10 mouse cellular contexts compared by ENCODE assay signal in genomic region chr10:116713456-116713855, GRCm38 (mm10).
DNase-seq lines count a peak whose midpoint lies in the region; ATAC-seq and TF ChIP-seq lines count a peak whose summit lies in the region.
"Had no signal": no experiment of that assay in that cellular context is flagged by ENCODE, and none has a peak within 500 bp of the region (broad histone marks: within the 10 kb centered on the region; RNA-seq: fewer than 3 reads in every experiment).

No protein-coding gene starts in this region.

- H3K27ac ChIP-seq in hindbrain, postnatal 0 days: no peak overlapping the region
- H3K27ac ChIP-seq in forebrain, embryonic 12.5 days: no peak overlapping the region
- H3K27ac ChIP-seq in hindbrain, embryonic 10.5 days: no peak overlapping the region
- H3K27ac ChIP-seq: limb, embryonic 12.5 days; neural tube, embryonic 12.5 days had no signal

- H3K36me3 ChIP-seq in hindbrain, postnatal 0 days (ENCODE audit: insufficient read depth, low read length): no peaks in the 10 kb centered on the region
- H3K36me3 ChIP-seq in forebrain, embryonic 12.5 days (replicated peaks): no peaks in the 10 kb centered on the region
- H3K36me3 ChIP-seq in hindbrain, embryonic 10.5 days: no peaks in the 10 kb centered on the region
- H3K36me3 ChIP-seq: limb, embryonic 12.5 days; neural tube, embryonic 12.5 days had no signal

- intact Hi-C loops in left cerebral cortex, postnatal 4 days (cut with DNase I): no loop called here

- H3K27me3 ChIP-seq in hindbrain, postnatal 0 days (ENCODE audit: insufficient read depth, low read length): no peaks in the 10 kb centered on the region
- no peaks in the 10 kb centered on the region for H3K27me3 ChIP-seq in forebrain, embryonic 12.5 days
- no peaks in the 10 kb centered on the region for H3K27me3 ChIP-seq in hindbrain, embryonic 10.5 days (ENCODE audit: insufficient read depth, poor library complexity, severe bottlenecking)
- H3K27me3 ChIP-seq: limb, embryonic 12.5 days; neural tube, embryonic 12.5 days had no signal

- no peak overlapping the region for H3K9ac ChIP-seq in hindbrain, postnatal 0 days (replicated peaks; ENCODE audit: low read length)
- H3K9ac ChIP-seq in forebrain, embryonic 12.5 days: no peak overlapping the region
- H3K9ac ChIP-seq: limb, embryonic 12.5 days; neural tube, embryonic 12.5 days had no signal

- H3K4me2 ChIP-seq in hindbrain, postnatal 0 days (ENCODE audit: low read depth, low read length): no peak overlapping the region
- H3K4me2 ChIP-seq in forebrain, embryonic 12.5 days: no peak overlapping the region
- H3K4me2 ChIP-seq: limb, embryonic 12.5 days; neural tube, embryonic 12.5 days had no signal

- TF ChIP-seq CTCF in hindbrain, postnatal 0 days (IDR thresholded peaks at IDR 0.05; ENCODE audit: low read depth): no peak

- no peak overlapping the region for H3K4me3 ChIP-seq in hindbrain, postnatal 0 days (ENCODE audit: low read length)
- H3K4me3 ChIP-seq in forebrain, embryonic 12.5 days (replicated peaks): no peak overlapping the region
- no peak overlapping the region for H3K4me3 ChIP-seq in hindbrain, embryonic 10.5 days
- H3K4me3 ChIP-seq: limb, embryonic 12.5 days; neural tube, embryonic 12.5 days had no signal

- 43% methylated on average over 11 of the region's 11 CpGs for WGBS in hindbrain, postnatal 0 days
- WGBS in forebrain, embryonic 12.5 days: 69% methylated on average over 11 of the region's 11 CpGs
- 63% methylated on average over 11 of the region's 11 CpGs for WGBS in hindbrain, embryonic 10.5 days

- H3K9me3 ChIP-seq in hindbrain, postnatal 0 days (ENCODE audit: low read length): no peaks in the 10 kb centered on the region
- no peaks in the 10 kb centered on the region for H3K9me3 ChIP-seq in forebrain, embryonic 12.5 days
- 0 out of 2 replicates have a peak, but pooled peaks cover 2% of the 10 kb centered on the region for H3K9me3 ChIP-seq in hindbrain, embryonic 10.5 days
- H3K9me3 ChIP-seq: neural tube, embryonic 12.5 days had no signal

- H3K4me1 ChIP-seq in hindbrain, postnatal 0 days (ENCODE audit: insufficient read depth, low read length): peaks cover 3% of the 10 kb centered on the region; the same call in 1 of the 2 replicates
- H3K4me1 ChIP-seq in forebrain, embryonic 12.5 days: no peaks in the 10 kb centered on the region
- no peaks in the 10 kb centered on the region for H3K4me1 ChIP-seq in hindbrain, embryonic 10.5 days (replicated peaks)
- H3K4me1 ChIP-seq: limb, embryonic 12.5 days; neural tube, embryonic 12.5 days had no signal

- peak; percentile 58 for DNase-seq in left cerebral cortex, postnatal 4 days
- DNase-seq in left cerebral cortex, adult 8-10 months (ENCODE audit: low spot score in 2 of 2): no peak
- DNase-seq in cerebellum, postnatal 10 days: peak; percentile 81 to 86
- DNase-seq in heart, postnatal 4 days: peak; percentile 86
- peak; percentile 51 for DNase-seq in ovary, postnatal 36 days (ENCODE audit: low spot score)
- no peak for DNase-seq in hindbrain, postnatal 0 days (ENCODE audit: low spot score)
- no peak for DNase-seq in hindbrain, embryonic 10.5 days (ENCODE audit: low spot score)

- no peak for ATAC-seq in hindbrain, postnatal 0 days
- no peak for ATAC-seq in forebrain, embryonic 12.5 days (ENCODE audit: low FRiP score)

Comparison
In these comparisons a context has a peak if more than half of its experiments do, and no peak if none do; other contexts are left out.
1. DNase-seq: peak in left cerebral cortex, postnatal 4 days (single experiment), cerebellum, postnatal 10 days (2 of 2), heart, postnatal 4 days (single experiment) and ovary, postnatal 36 days (single experiment); none in left cerebral cortex, adult 8-10 months (0 of 2), hindbrain, postnatal 0 days (single experiment) and hindbrain, embryonic 10.5 days (single experiment).